Mouse (Mus musculus): ENCODE data around the gene Ddx20.

Ddx20 gene

GRCm38 (mm10) chr3:105668161-105668560, 19.2 kb downstream of the Ddx20 start:
- DNase-seq (ENCODE audit: extremely low spot score, low spot score) = no peak

- DNase-seq (ENCODE audit: extremely low spot score, low spot score) = no peak
Observed at GRCm38 (mm10) chr3:105666996-105667523, 20.3 kb downstream of the Ddx20 start.

- no peak for DNase-seq (ENCODE audit: extremely low spot score, low spot score)
Observed at GRCm38 (mm10) chr3:105665105-105665765, 22.1 kb downstream of the Ddx20 start.

- no peak for DNase-seq (ENCODE audit: extremely low spot score, low spot score)
Observed at GRCm38 (mm10) chr3:105663043-105663442, 24.3 kb downstream of the Ddx20 start.

GRCm38 (mm10) chr3:105660530-105660929, 26.8 kb downstream of the Ddx20 start:
- DNase-seq (ENCODE audit: extremely low spot score, low spot score) = no peak

GRCm38 (mm10) chr3:105655031-105655585, 32.3 kb downstream of the Ddx20 start:
- no peak for DNase-seq (ENCODE audit: extremely low spot score, low spot score)

- DNase-seq (ENCODE audit: extremely low spot score, low spot score) = no peak
Observed at GRCm38 (mm10) chr3:105653544-105654380, 33.6 kb downstream of the Ddx20 start.

- DNase-seq (ENCODE audit: extremely low spot score, low spot score) = no peak
Observed at GRCm38 (mm10) chr3:105648889-105649567, 38.3 kb downstream of the Ddx20 start.

GRCm38 (mm10) chr3:105643566-105643965, 43.8 kb downstream of the Ddx20 start:
- no peak for DNase-seq (ENCODE audit: extremely low spot score, low spot score)

GRCm38 (mm10) chr3:105642186-105642585, 45.2 kb downstream of the Ddx20 start:
- DNase-seq (ENCODE audit: extremely low spot score, low spot score) = no peak

GRCm38 (mm10) chr3:105633021-105633420, 54.4 kb downstream of the Ddx20 start:
- DNase-seq (ENCODE audit: extremely low spot score, low spot score) = no peak

GRCm38 (mm10) chr3:105632296-105632695, 55.1 kb downstream of the Ddx20 start:
- no peak for DNase-seq (ENCODE audit: extremely low spot score, low spot score)

All from neural tube, embryonic 10.5 days (tissue).